Mouse (Mus musculus) ES-E14 (cell line): ENCODE measurements around the gene Cdh13. TPM values are rescaled to one million over a fixed set of nuclear protein-coding genes. Genes with fewer than 3 reads are reported as not detected.

ENCODE experiments used
- DNase-seq: peaks from one replicate; pipeline ENCODE4 v3.0.0-alpha.2; 2013; ENCODE audit warnings: low read depth, low spot score
- H3K27ac ChIP-seq: 2 replicates; pipeline ENCODE4 v1.5.1; 2012; ENCODE audit warnings: low read depth, mild to moderate bottlenecking, low read length, moderate library complexity, mixed read lengths; ENCODE audit not compliant: poor library complexity, insufficient read depth, severe bottlenecking
- H3K36me3 ChIP-seq: 2 replicates; pipeline ENCODE4 v1.6.1; 2012; ENCODE audit warnings: mild to moderate bottlenecking, low read length, moderate library complexity, mixed read lengths; ENCODE audit not compliant: control insufficient read depth, poor library complexity, insufficient read depth, severe bottlenecking
- H3K4me1 ChIP-seq, 2 experiments: fragments of 150-350 bp in 1 of 2; sonication (generic) in 1 of 2; 2 replicates each; pipeline ENCODE4 v1.6.1; 2012; ENCODE audit warnings: low read length in 2 of 2, mild to moderate bottlenecking in 1 of 2, mixed read lengths in 1 of 2; ENCODE audit not compliant: control insufficient read depth in 2 of 2, insufficient read depth in 2 of 2, poor library complexity in 1 of 2
- H3K4me3 ChIP-seq, 2 experiments: fragments of 150-350 bp in 1 of 2; sonication (generic) in 1 of 2; 2 replicates each; pipeline ENCODE4 v1.5.1; 2012; ENCODE audit warnings: low read length in 2 of 2, low read depth in 1 of 2, mild to moderate bottlenecking in 1 of 2, mixed read lengths in 1 of 2; ENCODE audit not compliant: insufficient read depth in 1 of 2, poor library complexity in 1 of 2, severe bottlenecking in 1 of 2
- H3K9ac ChIP-seq: 2 replicates; pipeline ENCODE4 v1.6.1; 2012; ENCODE audit warnings: low read depth, mild to moderate bottlenecking, low read length, mixed read lengths; ENCODE audit not compliant: poor library complexity, insufficient read depth, severe bottlenecking
- H3K9me3 ChIP-seq: fragments of 150-350 bp; sonication (generic); 2 replicates; pipeline ENCODE4 v1.6.1; 2012; ENCODE audit warnings: low read depth, mild to moderate bottlenecking, low read length; ENCODE audit not compliant: control insufficient read depth, insufficient read depth
- CHD2 ChIP-seq: IDR thresholded peaks from 2 replicates; pipeline ENCODE4 v1.6.1; 2014; ENCODE audit warnings: mild to moderate bottlenecking, low read depth, low read length, inconsistent platforms
- HCFC1 ChIP-seq: IDR thresholded peaks from 2 replicates; pipeline ENCODE4 v1.6.1; 2012; ENCODE audit warnings: low read length, inconsistent platforms, borderline replicate concordance; ENCODE audit not compliant: insufficient read depth
- MAFK ChIP-seq: IDR thresholded peaks from 2 replicates; pipeline ENCODE4 v1.6.1; 2014; ENCODE audit warnings: mild to moderate bottlenecking, low read depth, low read length, inconsistent platforms; ENCODE audit not compliant: insufficient read depth
- ZC3H11A ChIP-seq: IDR thresholded peaks from 2 replicates; pipeline ENCODE4 v1.6.1; 2012; ENCODE audit warnings: low read depth, mild to moderate bottlenecking, inconsistent platforms, low read length, borderline replicate concordance
- ZNF384 ChIP-seq: IDR thresholded peaks from 2 replicates; pipeline ENCODE4 v1.6.1; 2012; ENCODE audit warnings: low read depth, low read length, inconsistent platforms
- in situ Hi-C, 2 experiments: fragments of 600-800 bp; cut with MboI; formaldehyde crosslinking; loops; one replicate each; pipeline ENCODE4 v1.15.1; 2025; ENCODE audit warnings: low sequenced_read_pairs in 2 of 2, inconsistent platforms in 1 of 2; ENCODE audit not compliant: unreplicated experiment in 2 of 2
- total RNA-seq: library from RNA; depleted of rRNA; stranded (reverse); fragments of 300-350 nt; gene quantifications from 2 replicates; pipeline ENCODE4 v1.2.3, GENCODE M21; 2012

Cdh13 gene
- total RNA-seq, 1 experiment, result 1.3 TPM

GRCm38 (mm10) chr8:118827726-118828125 is 544.2 kb downstream of the Cdh13 start:
- no peak for TF ChIP-seq CHD2
- TF ChIP-seq MAFK, result no peak
- TF ChIP-seq HCFC1, result no peak
- no peak for TF ChIP-seq ZC3H11A
- no peak for TF ChIP-seq ZNF384
- in situ Hi-C loops, result no loop called here
- H3K9me3 ChIP-seq, result no peaks in the 10 kb centered on the region
- no peaks in the 10 kb centered on the region for H3K36me3 ChIP-seq
- no peaks in the 10 kb centered on the region for H3K4me1 ChIP-seq
- no peak overlapping the region for H3K9ac ChIP-seq
- H3K4me3 ChIP-seq, result no peak overlapping the region
- no peak for DNase-seq
- no peak overlapping the region for H3K27ac ChIP-seq

- Histone ChIP-seq H3K4me1 (no peaks in the 10 kb centered on the region), H3K36me3 (no peaks in the 10 kb centered on the region), H3K9me3 (no peaks in the 10 kb centered on the region), H3K4me3 (no peak overlapping the region), H3K9ac (no peak overlapping the region), H3K27ac (peak overlapping the region; percentile 23; the same call in 1 of the 2 replicates)
- in situ Hi-C loops, result no loop called here
- DNase-seq, result no peak
- TF ChIP-seq MAFK, result no peak
- no peak for TF ChIP-seq ZNF384
- TF ChIP-seq HCFC1, result no peak
- TF ChIP-seq CHD2, result no peak
- no peak for TF ChIP-seq ZC3H11A
Observed at GRCm38 (mm10) chr8:118830291-118830690, 546.8 kb downstream of the Cdh13 start.

GRCm38 (mm10) chr8:118831026-118831425 is 547.5 kb downstream of the Cdh13 start:
- Histone ChIP-seq H3K27ac (no peak overlapping the region), H3K9me3 (no peaks in the 10 kb centered on the region), H3K4me3 (no peak overlapping the region), H3K9ac (no peak overlapping the region), H3K4me1 (no peaks in the 10 kb centered on the region), H3K36me3 (no peaks in the 10 kb centered on the region)
- in situ Hi-C loops, result no loop called here
- TF ChIP-seq MAFK, result no peak
- no peak for TF ChIP-seq ZC3H11A
- no peak for TF ChIP-seq HCFC1
- no peak for TF ChIP-seq ZNF384
- no peak for TF ChIP-seq CHD2
- DNase-seq, result no peak

GRCm38 (mm10) chr8:118838801-118839200 is 555.3 kb downstream of the Cdh13 start:
- Histone ChIP-seq H3K27ac (no peak overlapping the region), H3K9me3 (no peaks in the 10 kb centered on the region), H3K36me3 (no peaks in the 10 kb centered on the region), H3K4me1 (peaks cover 0 to 2% of the 10 kb centered on the region in 2 experiments; a peak in 1 of 4 replicates), H3K9ac (no peak overlapping the region), H3K4me3 (no peak overlapping the region)
- in situ Hi-C loops, result no loop called here
- TF ChIP-seq HCFC1 (no peak), ZNF384 (no peak), CHD2 (no peak), MAFK (no peak), ZC3H11A (no peak)
- no peak for DNase-seq

GRCm38 (mm10) chr8:118845690-118846089 is 562.2 kb downstream of the Cdh13 start:
- H3K4me1 ChIP-seq, result peaks cover 0 to 9% of the 10 kb centered on the region in 2 experiments; a peak in 1 of 4 replicates
- in situ Hi-C loops, result no loop called here
- H3K9ac ChIP-seq, result no peak overlapping the region
- no peak for TF ChIP-seq ZNF384
- no peak for TF ChIP-seq CHD2
- no peak for TF ChIP-seq MAFK
- no peak for TF ChIP-seq HCFC1
- no peak for TF ChIP-seq ZC3H11A
- H3K9me3 ChIP-seq, result no peaks in the 10 kb centered on the region
- no peaks in the 10 kb centered on the region for H3K36me3 ChIP-seq
- peak; percentile 40 for DNase-seq
- no peak overlapping the region for H3K4me3 ChIP-seq
- no peak overlapping the region for H3K27ac ChIP-seq
